Mouse (Mus musculus): ENCODE results near the gene Bpifb5. TPM values are rescaled to one million over a fixed set of nuclear protein-coding genes. Genes with fewer than 3 reads are reported as not detected.

Gene Bpifb5
- total and polyA plus RNA-seq, 2 experiments from 2014 or later = 0.34 TPM; not detected in 1

DNA sequence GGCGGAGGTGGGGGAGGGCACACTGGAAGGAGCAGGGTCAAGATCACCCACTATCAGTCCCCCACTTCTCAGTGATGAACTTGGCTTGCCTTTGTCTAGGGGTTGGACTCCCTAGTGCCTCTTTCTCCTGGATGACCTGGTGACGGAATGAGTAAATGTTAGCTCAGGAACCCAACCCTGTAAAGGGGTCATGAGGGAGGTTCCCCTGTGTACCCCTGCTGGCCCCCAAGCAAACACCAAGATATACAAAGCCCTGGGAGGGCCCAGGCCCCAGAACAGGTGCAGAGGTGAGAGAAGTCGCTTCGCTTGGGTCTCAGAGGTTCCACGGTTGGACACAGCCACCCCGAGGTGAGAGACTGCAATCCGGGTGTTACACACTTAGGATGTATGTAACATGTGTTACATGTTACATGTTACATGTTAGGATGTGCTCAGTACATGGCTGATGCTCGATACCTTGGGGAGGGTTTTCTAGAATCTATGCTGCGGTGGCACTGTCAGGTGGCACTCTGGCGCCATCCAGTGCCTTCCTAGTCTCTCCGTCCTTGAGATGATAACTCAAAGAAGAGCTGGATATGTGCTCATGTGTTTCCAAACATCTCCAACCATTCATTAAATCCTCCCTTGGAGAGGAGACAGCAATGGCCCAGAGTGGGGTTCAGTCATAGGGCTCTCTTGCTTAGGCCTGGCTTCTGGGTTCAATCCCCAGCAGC is 32.8 kb upstream of the Bpifb5 start, which contains the start of gene Bpifb1:
Gene Bpifb1, plus strand, starts transcription at position 273 of the 713 bp plus-strand sequence.
- TF ChIP-seq CTCF (IDR thresholded peaks at IDR 0.05; ENCODE audit: low read depth) = peak; percentile 64
- 85% methylated on average over 11 of the region's 11 CpGs for WGBS
- Histone ChIP-seq H3K9ac (replicated peaks; ENCODE audit: low read length) (no peak within 1 kb of the TSS), H3K27ac (no peak within 1 kb of the TSS), H3K9me3 (ENCODE audit: low read length) (no peaks in the 10 kb centered on the region), H3K27me3 (ENCODE audit: insufficient read depth, low read length) (no peaks in the 10 kb centered on the region), H3K36me3 (ENCODE audit: insufficient read depth, low read length) (no peaks in the 10 kb centered on the region), H3K4me3 (ENCODE audit: low read length) (no peak within 1 kb of the TSS), H3K4me1 (ENCODE audit: insufficient read depth, low read length) (no peaks in the 10 kb centered on the region), H3K4me2 (ENCODE audit: low read depth, low read length) (no peak within 1 kb of the TSS)
- ATAC-seq = no peak
- peak; percentile 51 for DNase-seq (ENCODE audit: low spot score)

DNA sequence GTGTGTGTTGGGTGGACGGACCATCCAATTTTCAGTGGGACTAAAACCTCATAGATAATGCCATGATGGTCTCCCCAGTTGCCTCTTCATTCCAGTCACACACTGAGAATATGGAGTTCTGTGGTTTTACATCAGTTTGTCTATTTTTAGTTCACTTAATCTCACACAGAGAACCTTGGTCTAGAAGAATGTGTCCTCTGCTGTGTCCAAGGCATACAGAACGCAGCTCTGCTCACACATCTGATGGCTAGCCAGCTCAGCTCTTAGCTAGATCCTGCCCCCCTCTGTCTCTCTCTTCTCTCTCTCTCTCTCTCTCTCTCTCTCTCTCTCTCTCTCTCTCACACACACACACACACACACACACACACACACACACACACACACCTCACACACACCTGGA is 31.4 kb upstream of the Bpifb5 start:
- DNase-seq (ENCODE audit: low spot score) (no peak), ATAC-seq (no peak)
- no peak overlapping the region for H3K4me3 ChIP-seq (ENCODE audit: low read length)
- H3K27ac ChIP-seq = no peak overlapping the region
- H3K27me3 ChIP-seq (ENCODE audit: insufficient read depth, low read length) = no peaks in the 10 kb centered on the region
- H3K9me3 ChIP-seq (ENCODE audit: low read length) = no peaks in the 10 kb centered on the region
- H3K4me1 ChIP-seq (ENCODE audit: insufficient read depth, low read length) = no peaks in the 10 kb centered on the region
- no peak overlapping the region for H3K9ac ChIP-seq (replicated peaks; ENCODE audit: low read length)
- H3K4me2 ChIP-seq (ENCODE audit: low read depth, low read length) = no peak overlapping the region
- no peaks in the 10 kb centered on the region for H3K36me3 ChIP-seq (ENCODE audit: insufficient read depth, low read length)
- no peak for TF ChIP-seq CTCF (IDR thresholded peaks at IDR 0.05; ENCODE audit: low read depth)
- WGBS = 78% methylated on average over 2 of the region's 2 CpGs

DNA sequence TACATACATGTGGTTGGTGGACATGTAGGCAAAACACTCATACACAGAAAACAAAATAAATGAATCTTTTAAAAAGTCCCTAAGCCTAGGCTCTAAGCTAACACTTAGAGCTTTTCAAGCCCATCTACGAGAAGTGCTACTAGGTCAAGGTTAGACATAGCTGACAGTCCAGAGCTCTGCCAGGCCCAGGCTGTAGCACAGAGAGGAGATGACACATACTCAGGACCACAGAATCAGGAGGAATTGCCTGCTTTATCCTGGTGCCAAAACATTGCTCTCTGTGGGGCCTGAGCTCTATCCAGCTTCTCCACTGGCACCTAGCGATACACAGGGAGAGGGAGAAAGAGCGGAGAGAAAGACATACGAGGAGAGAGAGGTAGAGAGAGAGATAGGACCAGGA is 30.5 kb upstream of the Bpifb5 start:
- ATAC-seq (no peak), DNase-seq (ENCODE audit: low spot score) (no peak)
- H3K9ac ChIP-seq (replicated peaks; ENCODE audit: low read length) = no peak overlapping the region
- H3K4me1 ChIP-seq (ENCODE audit: insufficient read depth, low read length) = no peaks in the 10 kb centered on the region
- TF ChIP-seq CTCF (IDR thresholded peaks at IDR 0.05; ENCODE audit: low read depth) = no peak
- H3K27me3 ChIP-seq (ENCODE audit: insufficient read depth, low read length) = no peaks in the 10 kb centered on the region
- WGBS = 94% methylated on average over 4 of the region's 4 CpGs
- no peak overlapping the region for H3K4me3 ChIP-seq (ENCODE audit: low read length)
- no peak overlapping the region for H3K4me2 ChIP-seq (ENCODE audit: low read depth, low read length)
- no peaks in the 10 kb centered on the region for H3K9me3 ChIP-seq (ENCODE audit: low read length)
- H3K27ac ChIP-seq = no peak overlapping the region
- no peaks in the 10 kb centered on the region for H3K36me3 ChIP-seq (ENCODE audit: insufficient read depth, low read length)

DNA sequence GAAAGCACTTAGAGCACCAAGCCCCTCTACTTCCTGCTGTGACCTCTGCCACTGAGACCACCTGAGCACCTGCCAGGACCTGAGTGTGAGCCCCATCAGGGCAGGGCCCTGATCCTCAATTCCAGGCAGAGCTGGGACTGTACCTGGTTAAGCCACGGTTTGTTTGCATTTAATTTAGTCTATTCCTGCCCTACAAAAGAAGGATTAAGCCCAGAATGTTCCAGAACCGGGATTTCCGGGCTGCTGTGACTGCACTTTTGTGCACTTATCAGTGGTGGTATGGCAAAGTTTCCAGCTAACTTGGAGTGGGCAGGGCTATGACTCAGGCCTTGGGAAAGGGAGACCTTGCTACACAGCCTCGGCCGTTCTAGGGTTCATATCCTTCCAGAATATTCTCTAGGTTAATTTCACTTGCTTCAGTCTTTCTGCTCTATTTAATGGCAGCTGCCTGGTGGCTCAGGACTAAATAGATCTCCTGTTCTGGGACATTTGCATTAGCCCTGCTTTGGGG is 29.5 kb upstream of the Bpifb5 start:
- Histone ChIP-seq H3K27me3 (ENCODE audit: insufficient read depth, low read length) (no peaks in the 10 kb centered on the region), H3K4me3 (ENCODE audit: low read length) (no peak overlapping the region), H3K36me3 (ENCODE audit: insufficient read depth, low read length) (no peaks in the 10 kb centered on the region), H3K27ac (no peak overlapping the region), H3K9ac (replicated peaks; ENCODE audit: low read length) (no peak overlapping the region), H3K9me3 (ENCODE audit: low read length) (no peaks in the 10 kb centered on the region), H3K4me2 (ENCODE audit: low read depth, low read length) (no peak overlapping the region), H3K4me1 (ENCODE audit: insufficient read depth, low read length) (no peaks in the 10 kb centered on the region)
- 79% methylated on average over 5 of the region's 5 CpGs for WGBS
- ATAC-seq (no peak), DNase-seq (ENCODE audit: low spot score) (no peak)
- TF ChIP-seq CTCF (IDR thresholded peaks at IDR 0.05; ENCODE audit: low read depth) = no peak

DNA sequence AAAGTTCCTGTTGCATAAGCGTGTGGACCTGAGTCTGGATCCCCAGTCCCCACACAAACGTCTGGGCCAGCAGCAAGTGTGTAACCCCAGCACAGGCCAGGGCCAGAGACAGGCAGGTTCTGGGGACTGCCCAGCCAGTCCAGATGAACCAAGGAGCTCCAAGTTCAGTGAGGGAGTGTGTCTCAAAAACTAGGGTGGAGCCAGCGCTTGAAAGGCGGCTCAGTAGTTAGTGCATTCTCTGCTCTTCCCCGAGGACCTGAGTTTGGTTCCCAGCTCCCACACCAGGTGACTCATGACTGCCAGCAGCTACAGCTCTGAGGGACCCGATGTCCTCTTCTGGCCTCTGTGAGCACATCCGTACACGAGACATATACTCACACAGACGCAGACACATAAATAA is 26.5 kb upstream of the Bpifb5 start:
- DNase-seq (ENCODE audit: low spot score) = no peak
- Histone ChIP-seq H3K36me3 (ENCODE audit: insufficient read depth, low read length) (no peaks in the 10 kb centered on the region), H3K4me2 (ENCODE audit: low read depth, low read length) (no peak overlapping the region), H3K4me3 (ENCODE audit: low read length) (no peak overlapping the region), H3K9me3 (ENCODE audit: low read length) (no peaks in the 10 kb centered on the region), H3K4me1 (ENCODE audit: insufficient read depth, low read length) (no peaks in the 10 kb centered on the region), H3K27me3 (ENCODE audit: insufficient read depth, low read length) (no peaks in the 10 kb centered on the region), H3K9ac (replicated peaks; ENCODE audit: low read length) (no peak overlapping the region), H3K27ac (no peak overlapping the region)
- TF ChIP-seq CTCF (IDR thresholded peaks at IDR 0.05; ENCODE audit: low read depth) = no peak
- WGBS = 89% methylated on average over 9 of the region's 9 CpGs
- ATAC-seq = no peak

DNA sequence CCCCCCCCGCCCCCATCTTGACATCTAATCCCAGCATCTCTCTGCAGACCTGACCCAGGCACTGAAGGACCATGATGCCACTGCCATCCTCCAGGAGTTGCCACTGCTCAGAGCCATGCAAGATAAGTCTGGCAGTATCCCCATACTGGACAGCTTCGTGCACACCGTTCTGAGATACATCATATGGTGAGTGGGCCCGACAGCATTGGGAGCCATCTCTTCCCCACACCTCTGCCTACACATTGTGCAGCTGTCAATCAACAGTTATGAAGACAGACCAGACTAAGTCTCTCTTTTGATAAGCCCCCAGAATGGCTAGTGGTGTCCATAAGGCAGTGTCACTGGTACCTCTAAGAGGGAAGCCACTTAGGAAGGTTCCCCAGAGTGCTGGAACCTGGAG is 18.9 kb upstream of the Bpifb5 start:
- no peak for DNase-seq (ENCODE audit: low spot score)
- ATAC-seq = no peak
- TF ChIP-seq CTCF (IDR thresholded peaks at IDR 0.05; ENCODE audit: low read depth) = no peak
- no peak overlapping the region for H3K9ac ChIP-seq (replicated peaks; ENCODE audit: low read length)
- no peaks in the 10 kb centered on the region for H3K9me3 ChIP-seq (ENCODE audit: low read length)
- H3K27me3 ChIP-seq (ENCODE audit: insufficient read depth, low read length) = no peaks in the 10 kb centered on the region
- H3K4me1 ChIP-seq (ENCODE audit: insufficient read depth, low read length) = no peaks in the 10 kb centered on the region
- no peak overlapping the region for H3K4me2 ChIP-seq (ENCODE audit: low read depth, low read length)
- no peaks in the 10 kb centered on the region for H3K36me3 ChIP-seq (ENCODE audit: insufficient read depth, low read length)
- 87% methylated on average over 4 of the region's 4 CpGs for WGBS
- H3K4me3 ChIP-seq (ENCODE audit: low read length) = no peak overlapping the region
- no peak overlapping the region for H3K27ac ChIP-seq

DNA sequence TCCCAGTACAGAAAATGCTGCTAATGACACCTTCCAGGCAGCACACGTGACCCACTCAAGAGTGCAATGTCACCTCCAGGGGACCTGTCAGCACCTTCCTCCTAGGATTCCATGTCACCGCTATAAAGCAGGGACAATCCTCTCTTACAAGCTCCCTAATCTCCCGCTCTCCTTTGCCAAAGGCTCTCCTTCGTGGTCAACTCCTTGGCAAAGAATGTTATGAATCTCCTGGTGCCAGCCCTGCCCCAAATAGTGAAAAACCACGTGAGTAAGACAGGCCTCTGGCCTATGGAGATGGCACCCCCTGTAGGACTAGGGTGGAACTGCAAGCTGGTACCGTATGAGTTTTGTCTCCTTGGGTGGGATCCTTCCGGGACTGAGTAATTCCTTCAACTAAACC is 16.6 kb upstream of the Bpifb5 start:
- Histone ChIP-seq H3K4me1 (ENCODE audit: insufficient read depth, low read length) (no peaks in the 10 kb centered on the region), H3K27ac (no peak overlapping the region), H3K4me2 (ENCODE audit: low read depth, low read length) (no peak overlapping the region), H3K27me3 (ENCODE audit: insufficient read depth, low read length) (no peaks in the 10 kb centered on the region), H3K4me3 (ENCODE audit: low read length) (no peak overlapping the region), H3K9ac (replicated peaks; ENCODE audit: low read length) (no peak overlapping the region), H3K36me3 (ENCODE audit: insufficient read depth, low read length) (no peaks in the 10 kb centered on the region), H3K9me3 (ENCODE audit: low read length) (no peaks in the 10 kb centered on the region)
- peak; percentile 75 for TF ChIP-seq CTCF (IDR thresholded peaks at IDR 0.05; ENCODE audit: low read depth)
- WGBS = 66% methylated on average over 7 of the region's 7 CpGs
- DNase-seq (ENCODE audit: low spot score) (peak; percentile 44), ATAC-seq (no peak)
